Mouse (Mus musculus): Measurements from ENCODE around the gene Srgn. TPM values are rescaled to one million over a fixed set of nuclear protein-coding genes. Genes with fewer than 3 reads are reported as not detected.
A peak's percentile ranks its signal among the peaks of the same experiment; 100 is the strongest.

Srgn gene
- total and polyA plus RNA-seq, 3 experiments = 23.8 to 51.8 (median 49.3) TPM

GRCm38 (mm10) chr10:62545759-62546158, 18.5 kb upstream of the Srgn start:
- H3K27me3 ChIP-seq (ENCODE audit: control insufficient read depth, insufficient read depth, low read length) = no peaks in the 10 kb centered on the region
- no peak for DNase-seq

GRCm38 (mm10) chr10:62544316-62544715, 17.1 kb upstream of the Srgn start:
- Histone ChIP-seq H3K9ac (ENCODE audit: low read depth, low read length) (no peak overlapping the region), H3K4me1 (ENCODE audit: control insufficient read depth, insufficient read depth, low read length) (no peaks in the 10 kb centered on the region), H3K79me2 (replicated peaks; ENCODE audit: control insufficient read depth, insufficient read depth, low read length) (no peaks in the 10 kb centered on the region), H3K4me3 (no peak overlapping the region), H3K36me3 (ENCODE audit: control insufficient read depth, insufficient read depth, low read length) (no peaks in the 10 kb centered on the region), H3K27me3 (ENCODE audit: control insufficient read depth, insufficient read depth, low read length) (no peaks in the 10 kb centered on the region), H3K27ac (no peak overlapping the region)
- intact Hi-C loops (cut with DNase I) = no loop called here
- no peak for DNase-seq
- 85% methylated on average over 4 of the region's 4 CpGs for WGBS
- peak; percentile 25 for TF ChIP-seq CTCF (IDR thresholded peaks at IDR 0.05)
- no peak for TF ChIP-seq EP300 (IDR thresholded peaks at IDR 0.05; ENCODE audit: insufficient read depth, low read depth, low read length)

More at GRCm38 (mm10) chr10:62545759-62546158, 18.5 kb upstream of the Srgn start:
- H3K9ac ChIP-seq (ENCODE audit: low read depth, low read length) = no peak overlapping the region
- H3K79me2 ChIP-seq (replicated peaks; ENCODE audit: control insufficient read depth, insufficient read depth, low read length) = no peaks in the 10 kb centered on the region
- intact Hi-C loops (cut with DNase I) = no loop called here
- H3K36me3 ChIP-seq (ENCODE audit: control insufficient read depth, insufficient read depth, low read length) = no peaks in the 10 kb centered on the region
- peaks cover 2% of the 10 kb centered on the region; the same call in 1 of the 2 replicates for H3K4me1 ChIP-seq (ENCODE audit: control insufficient read depth, insufficient read depth, low read length)
- H3K27ac ChIP-seq = no peak overlapping the region
- TF ChIP-seq POLR2A (IDR thresholded peaks at IDR 0.05; ENCODE audit: insufficient read depth, low read depth, low read length) = no peak
- TF ChIP-seq CTCF (IDR thresholded peaks at IDR 0.05) = peak; percentile 44
- TF ChIP-seq EP300 (IDR thresholded peaks at IDR 0.05; ENCODE audit: insufficient read depth, low read depth, low read length) = no peak
- H3K4me3 ChIP-seq = no peak overlapping the region

GRCm38 (mm10) chr10:62543399-62543808, 16.2 kb upstream of the Srgn start:
- H3K27ac ChIP-seq = no peak overlapping the region; the same call in none of the 2 replicates
- intact Hi-C loops (cut with DNase I) = no loop called here
- no peaks in the 10 kb centered on the region for H3K36me3 ChIP-seq (ENCODE audit: control insufficient read depth, insufficient read depth, low read length)
- peak; percentile 50 to 65 for DNase-seq
- no peak overlapping the region for H3K9ac ChIP-seq (ENCODE audit: low read depth, low read length)
- no peaks in the 10 kb centered on the region for H3K27me3 ChIP-seq (ENCODE audit: control insufficient read depth, insufficient read depth, low read length)
- no peaks in the 10 kb centered on the region for H3K79me2 ChIP-seq (replicated peaks; ENCODE audit: control insufficient read depth, insufficient read depth, low read length)
- 52% methylated on average over 12 of the region's 12 CpGs for WGBS
- TF ChIP-seq EP300 (IDR thresholded peaks at IDR 0.05; ENCODE audit: insufficient read depth, low read depth, low read length) = no peak
- no peak for TF ChIP-seq CTCF (IDR thresholded peaks at IDR 0.05)
- TF ChIP-seq POLR2A (IDR thresholded peaks at IDR 0.05; ENCODE audit: insufficient read depth, low read depth, low read length) = no peak
- no peaks in the 10 kb centered on the region for H3K4me1 ChIP-seq (ENCODE audit: control insufficient read depth, insufficient read depth, low read length)
- H3K4me3 ChIP-seq = no peak overlapping the region

GRCm38 (mm10) chr10:62542928-62543327, 15.7 kb upstream of the Srgn start:
- H3K9ac ChIP-seq (ENCODE audit: low read depth, low read length) = no peak overlapping the region
- no peak for DNase-seq
- no peak overlapping the region for H3K4me3 ChIP-seq
- H3K27me3 ChIP-seq (ENCODE audit: control insufficient read depth, insufficient read depth, low read length) = no peaks in the 10 kb centered on the region
- no peak for TF ChIP-seq CTCF (IDR thresholded peaks at IDR 0.05)
- no peaks in the 10 kb centered on the region for H3K4me1 ChIP-seq (ENCODE audit: control insufficient read depth, insufficient read depth, low read length)
- intact Hi-C loops (cut with DNase I) = no loop called here
- H3K36me3 ChIP-seq (ENCODE audit: control insufficient read depth, insufficient read depth, low read length) = no peaks in the 10 kb centered on the region
- H3K27ac ChIP-seq = no peak overlapping the region; the same call in none of the 2 replicates
- WGBS = 85% methylated on average over 8 of the region's 8 CpGs
- no peaks in the 10 kb centered on the region for H3K79me2 ChIP-seq (replicated peaks; ENCODE audit: control insufficient read depth, insufficient read depth, low read length)

- 92% methylated on average over 11 of the region's 12 CpGs for WGBS
- no peak for TF ChIP-seq CTCF (IDR thresholded peaks at IDR 0.05)
- TF ChIP-seq POLR2A (IDR thresholded peaks at IDR 0.05; ENCODE audit: insufficient read depth, low read depth, low read length) = no peak
- no peak for TF ChIP-seq EP300 (IDR thresholded peaks at IDR 0.05; ENCODE audit: insufficient read depth, low read depth, low read length)
- Histone ChIP-seq H3K4me3 (no peak overlapping the region), H3K79me2 (replicated peaks; ENCODE audit: control insufficient read depth, insufficient read depth, low read length) (no peaks in the 10 kb centered on the region), H3K36me3 (ENCODE audit: control insufficient read depth, insufficient read depth, low read length) (no peaks in the 10 kb centered on the region), H3K27ac (no peak overlapping the region), H3K9ac (ENCODE audit: low read depth, low read length) (no peak overlapping the region), H3K27me3 (ENCODE audit: control insufficient read depth, insufficient read depth, low read length) (no peaks in the 10 kb centered on the region), H3K4me1 (ENCODE audit: control insufficient read depth, insufficient read depth, low read length) (no peaks in the 10 kb centered on the region)
- DNase-seq = no peak
- intact Hi-C loops (cut with DNase I) = no loop called here
These were observed 15.3 kb upstream of the Srgn start for GRCm38 (mm10) chr10:62542507-62542906.

- no peak overlapping the region for H3K4me3 ChIP-seq
- no peak overlapping the region for H3K9ac ChIP-seq (ENCODE audit: low read depth, low read length)
- 87% methylated on average over 12 of the region's 12 CpGs for WGBS
- H3K27me3 ChIP-seq (ENCODE audit: control insufficient read depth, insufficient read depth, low read length) = no peaks in the 10 kb centered on the region
- no peaks in the 10 kb centered on the region for H3K36me3 ChIP-seq (ENCODE audit: control insufficient read depth, insufficient read depth, low read length)
- peak in 1 of 2 experiments; percentile 37 for DNase-seq
- no peak overlapping the region for H3K27ac ChIP-seq
- intact Hi-C loops (cut with DNase I) = no loop called here
- H3K4me1 ChIP-seq (ENCODE audit: control insufficient read depth, insufficient read depth, low read length) = no peaks in the 10 kb centered on the region
- no peaks in the 10 kb centered on the region for H3K79me2 ChIP-seq (replicated peaks; ENCODE audit: control insufficient read depth, insufficient read depth, low read length)
- no peak for TF ChIP-seq EP300 (IDR thresholded peaks at IDR 0.05; ENCODE audit: insufficient read depth, low read depth, low read length)
- TF ChIP-seq POLR2A (IDR thresholded peaks at IDR 0.05; ENCODE audit: insufficient read depth, low read depth, low read length) = no peak
- TF ChIP-seq CTCF (IDR thresholded peaks at IDR 0.05) = no peak
These were observed 14.2 kb upstream of the Srgn start for GRCm38 (mm10) chr10:62541499-62541898.
